Mouse (Mus musculus) adrenal gland, postnatal 4 days (tissue): ENCODE data around the gene Phox2a. TPM values are rescaled to one million over a fixed set of nuclear protein-coding genes. Genes with fewer than 3 reads are reported as not detected.

Experiments used
- DNase-seq, 2 experiments: peaks; one replicate each; pipeline ENCODE4 v3.0.0; 2021 to 2022; ENCODE audit warnings: low spot score in 2 of 2, mixed read lengths in 2 of 2
- total RNA-seq, 2 experiments: library from RNA; stranded (reverse); gene quantifications; 2 replicates each; pipeline ENCODE4 v1.2.3; 2021

Gene Phox2a
- total RNA-seq, 2 experiments from 2014 or later: 56.2 to 66.9 TPM

DNA sequence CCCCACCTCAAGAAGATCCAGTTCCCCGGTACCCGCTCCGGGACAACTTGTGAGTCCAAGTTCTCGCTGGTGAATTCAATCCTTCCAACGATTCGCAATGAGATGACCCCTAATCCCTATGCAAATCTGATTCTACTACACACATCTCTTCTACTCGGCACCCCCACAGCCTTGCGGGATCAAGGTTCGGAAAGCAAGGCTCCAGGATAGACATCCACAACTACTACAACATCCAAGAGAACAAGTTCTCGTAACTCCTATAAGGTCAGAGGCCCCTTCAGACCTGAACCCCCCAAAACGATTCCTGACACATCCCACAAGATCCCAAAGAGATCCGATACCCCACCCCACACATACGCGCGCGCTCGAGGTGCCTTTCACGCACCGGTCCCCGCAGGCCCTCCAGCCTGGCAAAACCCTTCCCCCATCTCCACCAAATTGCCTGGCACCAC is 19.1 kb downstream of the Phox2a start:
- no peak for DNase-seq

DNA sequence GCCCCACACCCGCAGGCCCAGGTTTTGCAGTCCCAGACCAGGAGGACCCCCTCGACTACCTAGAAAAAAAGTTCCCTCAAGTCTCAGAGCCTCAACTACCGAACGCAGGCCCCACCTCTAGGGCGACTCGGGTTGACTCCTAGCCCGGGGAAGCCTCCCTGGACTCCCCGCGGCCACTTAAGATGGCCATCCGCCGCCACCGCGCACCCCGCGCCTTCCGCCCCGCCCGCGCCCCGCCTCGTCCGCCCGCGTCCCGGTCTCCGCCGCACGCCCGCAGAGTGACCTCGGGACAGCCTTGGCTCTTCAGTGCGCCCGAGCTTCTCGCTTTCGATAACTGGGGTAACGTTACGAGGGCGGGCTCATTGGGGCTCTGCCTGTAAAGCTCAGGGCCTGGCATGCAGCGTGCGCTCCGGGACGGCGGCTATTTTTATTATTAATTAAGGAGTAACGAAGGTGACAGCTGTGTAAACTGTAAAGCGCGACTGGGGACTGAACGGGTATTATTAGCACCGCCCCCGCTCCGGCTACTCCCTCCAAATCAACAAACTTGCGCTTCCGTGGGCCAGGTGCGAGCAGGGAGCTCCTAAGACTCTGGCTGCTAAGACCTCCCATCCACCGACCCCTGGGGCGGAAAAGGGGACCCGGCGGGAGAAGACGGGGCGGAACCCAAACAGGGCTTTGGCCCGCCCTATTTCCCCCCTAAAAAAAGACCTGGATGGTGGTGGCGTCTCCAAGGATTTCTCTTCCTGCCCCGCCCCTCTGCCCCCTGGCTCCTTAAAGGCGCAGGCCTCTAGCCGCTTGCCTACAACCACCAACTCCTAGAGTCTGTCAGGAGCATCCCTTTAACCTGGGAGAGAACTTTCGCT is 19.7 kb downstream of the Phox2a start, which contains the start of gene Inppl1:
TSS of gene Inppl1 (minus strand) at position 624 of the 866 bp plus-strand sequence.
- peak; percentile 53 to 76 for DNase-seq

DNA sequence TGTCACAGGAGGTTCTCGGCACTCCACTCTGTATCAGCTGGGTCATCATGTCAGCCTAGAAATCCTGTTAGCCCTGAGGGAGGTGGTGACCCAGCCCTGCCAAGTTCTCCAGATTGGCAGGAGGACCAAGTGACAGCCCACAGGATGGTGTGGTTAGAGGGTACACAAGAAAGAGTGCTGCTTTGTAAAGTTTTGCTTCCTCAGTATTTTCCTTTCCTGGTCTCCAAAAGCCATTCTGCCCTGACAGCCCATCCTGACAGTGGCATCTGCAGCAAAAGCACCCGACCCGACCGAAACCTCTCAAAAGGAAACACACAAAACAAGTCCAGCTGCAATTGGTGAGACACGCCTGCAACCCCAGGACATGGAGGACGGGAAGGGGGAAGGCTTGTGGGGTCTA is 26.1 kb downstream of the Phox2a start:
- no peak for DNase-seq

DNA sequence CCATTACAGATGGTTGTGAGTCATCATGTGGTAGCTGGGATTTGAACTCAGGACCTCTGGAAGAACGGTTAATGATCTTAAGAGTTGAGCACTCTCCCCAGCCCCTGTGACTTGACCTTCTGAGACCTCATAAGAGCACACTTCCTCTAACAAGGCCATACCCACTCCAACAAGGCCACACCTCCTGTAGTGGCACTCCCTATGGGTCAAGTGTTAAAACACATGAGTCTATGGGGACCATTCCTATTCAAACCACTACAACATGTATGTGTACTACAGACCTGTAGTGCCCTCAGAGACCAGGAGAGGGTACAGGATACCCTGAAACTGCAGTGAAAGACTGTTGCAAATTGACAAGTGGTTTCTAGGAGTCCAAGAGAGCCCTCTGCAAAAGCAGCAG is 29.8 kb downstream of the Phox2a start:
- no peak for DNase-seq

DNA sequence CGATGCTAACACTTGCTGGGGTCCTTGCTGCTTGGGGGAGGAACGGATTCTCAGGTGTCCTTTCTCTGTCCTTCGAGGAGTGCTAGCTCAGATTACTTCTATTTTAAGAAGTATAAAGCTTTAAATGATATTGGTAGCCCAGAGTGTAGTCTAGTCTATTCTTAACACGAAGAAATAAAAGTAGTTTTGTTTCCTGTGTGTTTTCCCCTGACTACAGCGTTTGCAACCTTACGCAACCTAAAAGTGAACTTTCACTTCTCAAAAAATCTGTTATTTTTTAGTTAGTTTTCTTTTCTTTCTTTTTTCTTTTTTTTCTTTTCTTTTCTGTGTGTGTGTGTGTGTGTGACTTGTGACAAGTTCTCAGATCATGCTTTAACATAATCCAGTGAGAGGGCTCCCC is 33.6 kb downstream of the Phox2a start:
- no peak for DNase-seq

DNA sequence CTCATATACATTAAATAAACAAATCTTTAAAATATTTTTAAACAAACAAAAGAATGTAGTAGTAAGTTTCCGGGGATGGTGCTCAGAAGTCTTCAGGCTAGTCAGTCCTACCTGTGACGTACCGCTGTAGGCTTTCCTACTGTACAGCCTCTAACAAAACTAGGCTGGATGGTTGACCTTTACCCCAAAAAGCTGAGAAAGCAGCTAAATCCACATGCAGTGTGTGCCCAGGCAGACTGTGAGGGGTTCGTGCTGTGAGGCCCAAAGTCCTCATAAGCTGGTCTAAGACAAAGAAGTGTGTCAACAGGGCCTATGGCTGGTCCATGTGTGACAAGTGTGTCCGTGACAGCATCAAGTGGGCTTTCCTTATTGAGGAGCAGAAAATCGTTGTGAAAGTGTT is 34.7 kb downstream of the Phox2a start:
- DNase-seq: no peak

DNA sequence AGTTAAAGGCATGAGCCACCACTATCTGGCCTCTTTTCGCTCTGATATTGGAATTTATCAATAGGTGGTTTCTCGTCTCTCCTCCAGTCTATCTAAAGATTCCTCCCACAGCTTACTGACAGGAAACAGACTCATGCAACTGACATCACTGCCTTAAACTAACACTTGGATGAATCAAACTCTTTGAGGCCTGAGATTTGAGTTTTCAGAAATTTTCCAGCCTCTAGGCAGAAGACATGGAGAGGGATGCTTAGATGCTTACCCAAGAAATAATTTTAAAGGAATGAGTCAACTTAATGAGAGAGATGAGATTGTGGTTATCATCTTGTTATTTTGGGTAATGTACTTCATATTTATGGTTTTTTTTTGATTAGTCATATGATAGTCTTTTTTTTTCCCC is 35.7 kb downstream of the Phox2a start:
- DNase-seq: no peak

DNA sequence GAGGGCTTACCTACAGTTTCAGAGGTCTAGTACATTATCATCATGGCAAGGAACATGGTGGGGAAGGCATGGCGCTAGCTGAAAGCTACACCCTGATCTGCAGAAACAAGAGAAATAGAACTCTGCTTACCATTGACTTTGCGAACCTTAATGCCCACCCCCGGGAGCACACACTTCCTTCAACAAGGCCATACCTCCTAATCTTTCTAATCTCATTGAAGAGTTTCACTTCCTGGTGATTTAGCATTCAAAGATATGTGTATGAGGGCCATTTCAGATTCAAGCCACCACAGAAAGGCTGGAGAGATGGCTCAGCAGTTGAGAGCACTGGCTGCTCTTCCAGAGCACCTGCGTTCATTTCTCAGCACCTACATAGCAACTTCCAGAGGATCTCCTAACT is 39.0 kb downstream of the Phox2a start, which contains the start of gene Folr2:
TSS of gene Folr2 (minus strand) at position 101 of the 400 bp plus-strand sequence.
- no peak for DNase-seq

DNA sequence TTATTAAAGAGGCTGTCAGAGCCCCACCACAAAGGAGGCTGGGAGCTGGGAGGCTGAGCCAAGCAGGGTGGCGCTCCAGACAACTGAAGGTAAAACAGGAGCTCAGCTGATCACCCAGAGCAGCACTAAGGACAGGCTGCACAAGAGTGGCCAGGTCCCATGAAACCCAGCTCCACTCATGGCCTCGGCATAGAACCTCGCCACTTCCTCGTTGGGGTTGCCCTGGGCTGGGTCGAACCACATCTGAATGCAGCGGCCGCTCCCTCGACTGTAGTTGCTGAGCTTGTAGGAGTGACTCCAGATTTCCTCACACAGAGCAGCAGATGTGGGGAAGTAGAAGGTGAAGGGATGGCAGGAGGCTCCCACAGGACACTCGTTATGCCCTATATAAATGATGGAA is 40.2 kb downstream of the Phox2a start:
- DNase-seq: no peak

DNA sequence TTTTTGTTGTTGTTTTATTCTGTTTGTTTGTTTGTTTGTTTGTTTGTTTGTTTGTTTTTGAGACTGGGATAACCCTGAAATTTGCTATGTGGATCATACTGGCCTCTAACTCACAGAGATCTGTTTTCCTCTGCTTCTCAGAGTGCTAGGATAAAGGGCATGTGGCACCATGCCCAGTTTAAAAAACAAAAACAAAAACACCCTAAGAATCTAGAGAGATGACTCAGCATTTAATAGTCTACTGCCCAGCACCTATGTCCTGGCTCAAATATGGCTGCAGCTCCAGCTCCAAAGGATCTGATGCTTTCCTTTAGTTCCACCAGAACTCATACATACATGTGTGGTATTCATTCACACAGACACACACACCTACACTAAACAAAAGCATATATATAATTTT is 42.9 kb downstream of the Phox2a start:
- no peak for DNase-seq

DNA sequence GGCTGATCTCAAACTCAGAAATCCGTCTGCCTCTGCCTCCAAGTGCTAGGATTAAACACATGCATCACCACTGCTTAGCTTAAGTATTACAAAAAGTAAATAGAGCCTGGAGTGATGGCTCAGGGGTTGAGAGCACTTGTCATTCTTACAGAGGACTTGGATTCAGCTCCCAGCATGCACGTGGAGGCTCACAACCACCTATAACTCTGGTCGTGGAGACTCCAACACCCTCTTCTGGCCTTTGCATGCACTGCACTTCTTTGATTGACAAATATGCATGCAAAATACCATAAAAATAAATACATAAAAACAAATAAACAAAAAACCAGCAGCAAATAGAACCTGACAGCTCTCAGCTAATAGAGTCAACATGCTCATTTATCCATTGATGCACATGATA is 44.2 kb downstream of the Phox2a start:
- no peak for DNase-seq

DNA sequence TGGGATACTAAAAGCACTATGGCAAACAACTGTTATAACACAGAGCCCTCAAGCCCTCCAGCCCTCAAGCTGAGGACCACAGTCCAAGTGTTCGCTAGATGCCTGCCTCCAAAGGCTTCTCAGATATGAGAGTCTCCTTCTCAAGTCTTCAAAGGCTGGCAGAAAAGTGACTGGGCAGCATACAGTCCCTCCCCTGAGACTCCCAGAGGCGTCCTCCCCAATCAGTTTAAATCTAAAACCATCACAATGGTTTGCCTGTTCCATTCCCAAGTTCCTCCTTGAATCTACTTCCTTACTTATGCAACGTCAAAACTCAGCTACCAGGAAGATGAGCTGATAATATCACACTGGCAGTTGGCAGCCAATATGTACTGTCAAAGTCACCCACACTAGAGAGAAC is 45.3 kb downstream of the Phox2a start, which contains the start of gene Anapc15:
TSS of gene Anapc15 (plus strand) at position 301 of the 400 bp plus-strand sequence.
- no peak for DNase-seq

DNA sequence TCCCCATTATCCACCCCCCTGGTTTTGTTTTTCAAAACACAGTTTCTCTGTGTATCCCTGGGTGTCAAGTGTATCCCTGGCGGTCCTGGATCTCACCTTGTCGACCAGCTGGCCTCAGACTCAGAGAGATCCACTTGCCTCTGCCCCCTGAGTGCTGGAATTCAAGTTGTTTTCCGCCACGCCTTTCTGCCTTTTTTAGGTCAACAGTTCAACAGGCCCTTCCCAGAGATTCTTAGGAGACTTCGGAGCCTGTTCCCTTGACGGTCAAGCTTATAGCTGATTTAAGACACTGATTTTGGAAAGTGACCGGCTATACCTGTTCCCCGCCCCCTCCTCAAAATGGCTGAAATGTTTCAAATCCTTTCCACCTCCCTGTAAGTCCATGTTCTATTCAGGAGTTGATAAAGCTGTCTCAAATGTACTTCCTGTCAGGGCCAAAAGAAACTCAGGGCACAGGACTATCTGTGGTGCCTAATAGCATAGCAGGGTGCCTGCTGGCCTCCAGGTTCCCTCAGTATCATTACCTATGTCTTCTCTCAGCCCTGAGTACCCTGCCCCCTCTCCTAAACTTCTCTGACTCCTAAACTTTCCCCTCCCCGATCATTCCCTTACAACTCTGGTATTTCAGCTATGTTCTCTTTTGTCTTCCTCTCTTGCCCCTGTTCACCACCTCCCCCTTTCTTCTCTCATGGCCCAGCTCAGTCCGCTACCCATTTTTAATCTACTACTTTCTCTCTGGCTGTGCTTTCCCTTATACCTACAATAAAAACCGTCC is 48.6 kb downstream of the Phox2a start:
- DNase-seq: no peak

DNA sequence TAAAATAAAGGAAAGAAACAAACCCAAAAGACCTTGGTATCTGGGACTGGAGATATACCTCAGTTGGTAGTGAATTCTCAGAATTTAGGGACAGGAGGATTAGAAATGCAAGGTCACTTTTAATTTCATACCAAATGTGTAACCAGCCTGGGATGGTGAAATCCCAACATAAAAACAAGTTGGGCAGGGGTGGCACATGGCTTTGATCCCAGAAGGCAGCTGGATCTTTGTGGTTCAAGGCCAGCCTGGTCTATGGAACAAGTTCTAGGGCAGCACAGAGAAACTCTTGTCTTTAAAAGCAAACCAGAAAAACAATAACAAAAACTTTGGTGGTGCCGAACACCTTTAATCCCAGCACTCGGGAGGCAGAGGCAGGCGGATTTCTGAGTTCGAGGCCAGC is 49.4 kb downstream of the Phox2a start:
- DNase-seq: no peak

DNA sequence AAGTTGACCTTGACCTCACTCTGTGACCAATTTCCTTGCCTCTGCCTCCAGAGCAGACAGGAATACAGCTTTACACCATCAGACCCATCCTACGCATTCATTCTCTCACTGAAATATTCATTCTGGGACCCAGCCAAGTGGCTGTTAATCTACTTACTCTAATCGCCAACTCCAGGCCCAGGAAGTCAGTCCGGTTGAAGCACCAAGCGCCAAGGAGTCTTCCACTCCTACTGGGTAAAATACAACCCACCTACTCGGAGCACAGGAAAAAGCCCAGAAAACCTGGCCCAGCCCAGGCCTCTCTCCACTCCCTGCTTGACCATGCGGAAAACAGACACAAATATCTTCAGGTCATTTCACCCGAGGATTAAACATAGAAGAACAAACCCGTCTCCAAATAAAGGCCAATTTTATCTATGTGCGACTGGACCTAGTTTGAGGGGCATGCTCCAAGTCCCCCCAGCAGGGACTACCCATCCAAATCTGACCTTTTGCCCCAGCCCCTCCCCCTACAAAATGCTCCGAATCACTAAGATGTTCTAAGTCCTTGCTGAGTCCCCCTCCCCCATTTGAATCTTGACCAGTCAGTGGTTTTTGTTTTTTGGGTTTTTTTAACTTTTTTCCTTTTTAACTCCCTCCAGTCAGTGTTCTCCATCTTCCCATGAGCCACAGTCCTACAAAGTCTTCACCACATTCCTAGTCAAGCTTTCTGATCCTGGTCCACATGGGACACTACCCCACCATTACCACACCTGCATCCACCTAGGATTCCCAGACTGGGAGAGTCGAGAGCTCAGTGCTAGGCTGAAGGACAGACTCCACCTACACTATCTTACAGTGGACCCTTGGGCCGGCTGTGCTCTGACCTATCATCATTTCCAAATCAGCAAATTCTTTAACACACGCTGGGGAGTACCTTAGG is 50.4 kb downstream of the Phox2a start:
- DNase-seq: no peak

DNA sequence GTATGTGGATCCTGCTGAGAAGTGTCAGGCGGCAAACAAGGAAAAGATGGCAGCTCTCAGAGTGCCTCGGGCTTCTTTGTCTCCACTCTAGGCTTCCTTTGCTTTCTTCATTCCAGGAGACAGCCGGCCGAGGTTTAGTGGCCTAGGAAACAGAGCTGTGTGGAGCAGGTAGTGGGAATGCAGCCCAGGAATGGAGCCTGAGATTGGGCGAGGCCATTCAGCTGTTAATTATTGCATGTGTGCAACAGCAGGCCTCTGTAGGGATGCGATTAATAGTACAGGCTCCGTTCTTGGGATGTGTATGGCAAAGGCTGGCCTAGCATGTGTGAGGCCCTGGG is 51.0 kb downstream of the Phox2a start:
- no peak for DNase-seq

DNA sequence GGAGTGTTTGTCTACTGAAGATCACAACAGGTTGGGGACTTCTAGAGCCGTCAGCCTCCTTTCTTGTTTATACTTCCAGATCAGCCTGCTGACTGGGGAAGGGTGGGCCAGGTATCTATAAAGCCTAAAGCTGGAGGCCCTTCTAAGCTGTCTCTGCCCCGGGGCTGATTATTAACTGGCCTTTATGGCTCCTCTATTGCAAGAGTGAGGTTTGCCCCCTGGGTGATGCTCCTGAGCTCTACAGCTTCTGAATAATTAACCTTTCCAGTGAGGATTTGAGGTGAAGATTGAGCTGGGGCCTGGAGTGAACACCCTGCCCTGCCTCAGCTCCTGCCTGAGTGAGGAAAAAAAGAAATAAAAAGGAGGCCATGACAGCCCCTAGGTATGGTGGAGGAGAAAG is 52.5 kb downstream of the Phox2a start, which contains the start of gene Folr1:
TSS of gene Folr1 (minus strand) at position 160 of the 400 bp plus-strand sequence.
- DNase-seq: no peak

DNA sequence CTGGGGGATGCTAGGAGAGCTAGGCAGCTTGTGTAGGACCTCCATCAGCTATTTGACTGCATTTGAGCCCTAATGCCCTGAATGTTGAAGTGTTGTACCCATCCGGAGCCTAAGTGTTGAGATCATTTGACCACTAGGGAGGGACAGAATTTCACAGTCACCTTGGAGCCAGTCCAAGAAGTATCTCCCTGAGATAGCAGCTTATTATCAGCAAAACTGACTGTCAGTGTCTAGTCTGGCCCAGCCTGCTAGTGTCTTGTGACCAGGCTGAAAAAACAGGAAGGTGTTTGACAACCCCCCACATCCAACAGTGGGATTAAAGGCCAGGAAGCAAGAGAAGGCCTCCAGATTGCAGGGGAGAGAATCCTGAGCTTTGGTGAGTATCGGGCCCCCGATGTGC is 53.2 kb downstream of the Phox2a start:
- DNase-seq: no peak
